Mouse (Mus musculus): ENCODE data around the gene Pou4f2. TPM values are rescaled to one million over a fixed set of nuclear protein-coding genes. Genes with fewer than 3 reads are reported as not detected.
A peak's percentile ranks its signal among the peaks of the same experiment; 100 is the strongest.

Gene Pou4f2
- total and polyA plus RNA-seq, 2 experiments from 2014 or later, result not detected

DNA sequence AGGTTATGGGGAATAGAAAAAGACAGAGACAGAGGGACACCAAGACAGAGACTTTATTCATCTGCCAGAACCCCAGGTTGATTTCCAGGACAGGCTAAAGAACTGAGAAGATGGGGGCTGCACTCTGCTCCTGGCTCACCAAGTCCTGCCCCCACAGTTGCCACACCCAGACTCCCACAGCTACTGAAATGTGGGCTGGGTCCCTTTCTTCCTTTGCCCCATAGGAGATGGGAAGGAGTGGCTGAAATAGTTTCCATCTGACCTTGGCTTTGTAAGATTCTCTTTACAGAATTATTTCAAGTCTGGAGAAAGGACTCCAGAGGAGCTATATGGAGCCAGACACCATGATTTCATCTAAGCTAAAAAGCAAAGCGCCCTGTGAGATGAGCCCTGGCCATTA lies 4.0 kb downstream of the Pou4f2 start:
- Histone ChIP-seq H3K9me3 (ENCODE audit: low read length) (no peaks in the 10 kb centered on the region), H3K27me3 (ENCODE audit: insufficient read depth, low read length) (peaks cover 54% of the 10 kb centered on the region), H3K4me3 (ENCODE audit: low read depth, low read length) (no peak overlapping the region), H3K4me1 (ENCODE audit: insufficient read depth) (peaks cover 4% of the 10 kb centered on the region; the same call in 1 of the 2 replicates), H3K27ac (ENCODE audit: low read depth, low read length) (no peak overlapping the region), H3K9ac (no peak overlapping the region), H3K36me3 (ENCODE audit: insufficient read depth) (no peaks in the 10 kb centered on the region), H3K4me2 (ENCODE audit: low read depth) (no peak overlapping the region)
- ATAC-seq (no peak), DNase-seq (no peak)
- no peak for TF ChIP-seq CTCF (IDR thresholded peaks at IDR 0.05; ENCODE audit: low read depth)
- WGBS, result 17% methylated on average over 1 of the region's 1 CpGs

DNA sequence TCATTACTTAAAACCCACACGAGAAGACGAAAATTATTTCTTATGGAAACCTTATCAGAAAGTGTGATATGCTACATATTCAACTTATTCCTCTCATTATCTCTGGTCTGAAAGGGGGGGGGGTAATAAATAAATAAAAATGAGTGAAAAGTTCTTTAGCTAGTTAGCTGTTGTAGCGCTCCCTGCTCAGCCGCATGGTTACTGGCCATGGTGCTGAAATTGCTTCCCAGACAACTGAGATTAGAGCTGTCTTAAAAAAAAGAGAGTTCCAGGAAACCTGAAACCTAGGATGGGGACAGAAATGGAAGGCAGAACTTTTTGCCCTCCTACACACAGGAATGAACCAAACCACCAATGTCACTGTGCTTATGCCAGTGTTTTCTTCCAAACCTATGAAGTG lies 5.1 kb downstream of the Pou4f2 start:
- TF ChIP-seq CTCF (IDR thresholded peaks at IDR 0.05; ENCODE audit: low read depth), result no peak
- ATAC-seq (no peak), DNase-seq (no peak)
- Histone ChIP-seq H3K36me3 (ENCODE audit: insufficient read depth) (no peaks in the 10 kb centered on the region), H3K9ac (no peak overlapping the region), H3K27ac (ENCODE audit: low read depth, low read length) (no peak overlapping the region), H3K4me3 (ENCODE audit: low read depth, low read length) (no peak overlapping the region), H3K4me2 (ENCODE audit: low read depth) (no peak overlapping the region), H3K27me3 (ENCODE audit: insufficient read depth, low read length) (peaks cover 59% of the 10 kb centered on the region), H3K4me1 (ENCODE audit: insufficient read depth) (peaks cover 3% of the 10 kb centered on the region; the same call in 1 of the 2 replicates), H3K9me3 (ENCODE audit: low read length) (no peaks in the 10 kb centered on the region)
- WGBS, result 4% methylated on average over 4 of the region's 4 CpGs

DNA sequence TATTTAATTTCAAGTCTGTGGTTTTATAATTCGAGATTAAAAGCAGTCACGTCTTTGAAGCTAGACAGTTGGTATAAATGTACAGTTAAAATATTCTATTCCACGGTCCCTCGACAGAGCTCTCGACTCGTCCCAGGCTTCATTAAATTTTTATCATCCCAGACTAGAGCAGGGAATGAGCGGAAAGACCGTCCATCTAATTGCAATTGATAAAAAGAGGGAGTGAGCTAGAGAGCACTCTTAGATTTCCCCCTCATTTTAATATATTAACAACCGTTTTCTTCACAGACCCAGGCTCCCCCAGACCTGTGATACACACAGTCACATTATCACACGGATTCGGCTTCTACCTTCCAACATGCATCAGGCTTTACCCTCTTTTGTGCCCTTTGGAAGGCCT lies 8.3 kb downstream of the Pou4f2 start:
- Histone ChIP-seq H3K9ac (no peak overlapping the region), H3K4me3 (ENCODE audit: low read depth, low read length) (no peak overlapping the region), H3K4me2 (ENCODE audit: low read depth) (no peak overlapping the region), H3K27ac (ENCODE audit: low read depth, low read length) (no peak overlapping the region), H3K4me1 (ENCODE audit: insufficient read depth) (no peaks in the 10 kb centered on the region), H3K9me3 (ENCODE audit: low read length) (no peaks in the 10 kb centered on the region), H3K27me3 (ENCODE audit: insufficient read depth, low read length) (peaks cover 82% of the 10 kb centered on the region), H3K36me3 (ENCODE audit: insufficient read depth) (no peaks in the 10 kb centered on the region)
- no peak for DNase-seq
- TF ChIP-seq CTCF (IDR thresholded peaks at IDR 0.05; ENCODE audit: low read depth), result no peak
- 2% methylated on average over 11 of the region's 11 CpGs for WGBS
- no peak for ATAC-seq

DNA sequence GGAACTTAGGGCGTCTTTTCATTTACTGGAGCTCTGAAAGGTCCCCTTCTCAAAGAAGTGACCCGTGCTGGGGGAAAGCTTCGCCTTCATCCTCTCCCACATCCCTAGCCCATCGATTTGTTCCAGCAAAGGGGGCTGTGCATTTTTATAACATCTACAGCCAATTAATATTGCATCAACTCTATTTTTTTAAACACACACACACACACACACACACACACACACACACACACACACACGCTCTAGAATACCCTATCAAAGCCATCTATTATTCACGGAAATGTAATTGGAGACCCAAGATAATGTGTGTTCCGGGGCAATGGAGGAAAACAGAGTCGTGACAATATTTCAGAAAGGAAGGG lies 8.7 kb downstream of the Pou4f2 start:
- Histone ChIP-seq H3K27me3 (ENCODE audit: insufficient read depth, low read length) (peaks cover 86% of the 10 kb centered on the region), H3K27ac (ENCODE audit: low read depth, low read length) (no peak overlapping the region), H3K4me3 (ENCODE audit: low read depth, low read length) (0 out of 2 replicates have a peak overlapping the region, but pooled peaks have one; percentile 1), H3K4me2 (ENCODE audit: low read depth) (no peak overlapping the region), H3K9ac (no peak overlapping the region), H3K4me1 (ENCODE audit: insufficient read depth) (no peaks in the 10 kb centered on the region), H3K9me3 (ENCODE audit: low read length) (no peaks in the 10 kb centered on the region), H3K36me3 (ENCODE audit: insufficient read depth) (no peaks in the 10 kb centered on the region)
- TF ChIP-seq CTCF (IDR thresholded peaks at IDR 0.05; ENCODE audit: low read depth), result no peak
- DNase-seq, result no peak
- ATAC-seq, result no peak
- WGBS, result 2% methylated on average over 8 of the region's 8 CpGs

DNA sequence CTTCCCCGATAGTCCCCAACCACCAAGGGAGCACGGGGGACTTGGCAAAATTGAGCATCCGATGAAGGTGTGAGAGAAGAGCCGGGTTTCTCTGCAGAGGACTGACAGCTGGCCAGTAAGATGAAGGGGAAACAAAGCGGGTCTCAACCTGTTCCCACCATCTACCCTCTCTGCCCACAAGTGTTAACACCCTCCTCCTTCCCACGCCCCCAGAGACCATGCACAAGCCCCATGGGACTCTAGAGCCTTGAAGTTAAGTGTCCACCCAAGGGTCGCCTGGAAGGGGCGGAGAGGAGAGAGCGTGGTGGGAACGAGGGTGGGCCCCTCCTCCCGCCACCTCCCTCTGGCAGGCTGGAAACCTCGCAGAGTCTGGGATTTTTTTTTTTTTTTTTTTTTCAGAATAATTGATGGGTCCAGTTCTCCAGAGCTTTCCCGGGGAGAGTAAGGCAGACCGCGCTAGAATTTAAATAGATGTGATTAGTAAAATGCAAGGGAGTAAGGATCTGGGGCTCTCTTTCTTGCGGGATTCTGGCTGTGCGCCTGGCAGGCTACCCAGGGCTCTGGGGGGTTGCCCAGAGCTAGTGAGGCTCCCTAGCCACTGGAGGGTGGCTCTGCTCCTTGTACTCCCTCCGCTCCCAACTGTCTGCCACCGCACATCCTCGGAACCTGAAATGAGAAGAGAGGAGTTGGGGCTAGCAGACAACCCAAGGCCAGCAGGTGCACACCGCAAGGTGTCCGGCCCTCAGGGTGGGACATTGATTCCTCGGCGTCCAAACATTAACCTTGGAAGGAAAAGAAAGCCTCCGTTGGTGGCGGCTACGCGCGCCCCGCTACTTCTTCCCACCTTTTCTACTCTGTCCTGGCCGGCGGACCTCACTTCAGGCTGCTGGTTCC lies 9.3 kb downstream of the Pou4f2 start:
- H3K4me1 ChIP-seq (ENCODE audit: insufficient read depth), result no peaks in the 10 kb centered on the region
- peaks cover 81% of the 10 kb centered on the region for H3K27me3 ChIP-seq (ENCODE audit: insufficient read depth, low read length)
- H3K9me3 ChIP-seq (ENCODE audit: low read length), result no peaks in the 10 kb centered on the region
- DNase-seq (no peak), ATAC-seq (peak; percentile 27)
- 1% methylated on average over 32 of the region's 32 CpGs for WGBS
- no peak overlapping the region for H3K9ac ChIP-seq
- no peak overlapping the region for H3K4me2 ChIP-seq (ENCODE audit: low read depth)
- no peak for TF ChIP-seq CTCF (IDR thresholded peaks at IDR 0.05; ENCODE audit: low read depth)
- 0 out of 2 replicates have a peak overlapping the region, but pooled peaks have one; percentile 1 for H3K4me3 ChIP-seq (ENCODE audit: low read depth, low read length)
- no peaks in the 10 kb centered on the region for H3K36me3 ChIP-seq (ENCODE audit: insufficient read depth)
- H3K27ac ChIP-seq (ENCODE audit: low read depth, low read length), result no peak overlapping the region

DNA sequence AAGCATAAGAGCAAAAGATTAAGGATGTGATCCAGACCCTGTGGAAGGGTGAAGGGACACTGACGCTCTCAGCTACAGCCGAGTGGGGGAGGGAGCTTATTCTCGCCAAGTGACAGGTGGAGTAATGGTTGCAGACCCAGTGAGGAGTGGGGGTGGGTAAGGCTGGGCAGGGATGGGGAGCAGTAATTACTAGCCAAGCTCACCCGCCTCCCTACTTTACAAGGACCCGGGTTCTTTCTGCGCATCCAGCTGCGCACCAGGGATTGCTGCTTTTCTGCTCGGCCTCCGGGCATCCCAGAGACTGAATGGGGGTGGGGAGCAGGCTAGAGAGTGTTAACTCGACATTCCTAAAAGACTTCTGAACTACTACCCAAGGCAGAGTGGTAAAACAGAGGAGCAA lies 10.0 kb downstream of the Pou4f2 start:
- no peak for ATAC-seq
- H3K9me3 ChIP-seq (ENCODE audit: low read length), result no peaks in the 10 kb centered on the region
- H3K4me3 ChIP-seq (ENCODE audit: low read depth, low read length), result no peak overlapping the region
- no peak overlapping the region for H3K27ac ChIP-seq (ENCODE audit: low read depth, low read length)
- no peak for DNase-seq
- peaks cover 78% of the 10 kb centered on the region for H3K27me3 ChIP-seq (ENCODE audit: insufficient read depth, low read length)
- H3K9ac ChIP-seq, result no peak overlapping the region
- H3K36me3 ChIP-seq (ENCODE audit: insufficient read depth), result no peaks in the 10 kb centered on the region
- H3K4me1 ChIP-seq (ENCODE audit: insufficient read depth), result no peaks in the 10 kb centered on the region
- no peak overlapping the region for H3K4me2 ChIP-seq (ENCODE audit: low read depth)
- no peak for TF ChIP-seq CTCF (IDR thresholded peaks at IDR 0.05; ENCODE audit: low read depth)
- 2% methylated on average over 10 of the region's 10 CpGs for WGBS

DNA sequence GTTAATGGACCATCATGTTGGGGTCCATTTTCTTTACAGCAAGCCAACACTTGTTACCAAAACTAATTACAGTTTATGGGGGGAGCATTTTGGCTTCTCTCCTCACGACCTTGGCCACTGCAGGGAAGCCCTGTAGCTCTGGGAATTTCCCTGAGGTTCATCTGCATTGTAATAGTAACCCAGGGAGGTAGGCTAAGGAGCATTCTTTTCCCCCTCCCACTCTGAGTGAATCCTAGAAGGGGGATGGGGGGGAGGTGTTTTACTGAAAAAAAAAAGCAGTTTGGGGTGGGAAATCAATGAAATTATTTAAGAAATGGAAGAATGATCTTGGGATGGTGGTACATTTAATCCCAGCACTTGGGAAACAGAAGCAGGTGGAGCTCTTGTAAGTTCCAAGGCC lies 12.5 kb downstream of the Pou4f2 start:
- no peak for DNase-seq
- no peak for TF ChIP-seq CTCF (IDR thresholded peaks at IDR 0.05; ENCODE audit: low read depth)
- no peak for ATAC-seq

More for the DNA sequence above, 12.5 kb downstream of the Pou4f2 start:
- no peaks in the 10 kb centered on the region for H3K9me3 ChIP-seq (ENCODE audit: low read length)
- H3K9ac ChIP-seq, result no peak overlapping the region
- 2% methylated on average over 1 of the region's 1 CpGs for WGBS
- H3K27me3 ChIP-seq (ENCODE audit: insufficient read depth, low read length), result peaks cover 73% of the 10 kb centered on the region
- no peaks in the 10 kb centered on the region for H3K36me3 ChIP-seq (ENCODE audit: insufficient read depth)
- no peaks in the 10 kb centered on the region; the same call in 1 of the 2 replicates for H3K4me1 ChIP-seq (ENCODE audit: insufficient read depth)
- no peak overlapping the region for H3K27ac ChIP-seq (ENCODE audit: low read depth, low read length)
- no peak overlapping the region for H3K4me2 ChIP-seq (ENCODE audit: low read depth)
- H3K4me3 ChIP-seq (ENCODE audit: low read depth, low read length), result no peak overlapping the region
